Mouse (Mus musculus): ENCODE measurements around the gene Mfap1a. TPM values are rescaled to one million over a fixed set of nuclear protein-coding genes. Genes with fewer than 3 reads are reported as not detected.
"Not testable (repeated sequence)": the region's sequence is repeated elsewhere in the genome, so short reads cannot be mapped to it uniquely, and the experiment has no call there.

Gene Mfap1a
- total RNA-seq (2022), result 10 to 100 TPM; 29.5 to 36.4 (median 32.8) TPM

- DNase-seq (ENCODE audit: low spot score), result peak; percentile 92
These were observed at the start of gene Mfap1a, which contains the start of gene Wdr76 for GRCm38 (mm10) chr2:121505942-121506882. Gene Mfap1a, minus strand, starts transcription at chr2:121506665. Gene Wdr76, plus strand, starts transcription at chr2:121506723.

DNA sequence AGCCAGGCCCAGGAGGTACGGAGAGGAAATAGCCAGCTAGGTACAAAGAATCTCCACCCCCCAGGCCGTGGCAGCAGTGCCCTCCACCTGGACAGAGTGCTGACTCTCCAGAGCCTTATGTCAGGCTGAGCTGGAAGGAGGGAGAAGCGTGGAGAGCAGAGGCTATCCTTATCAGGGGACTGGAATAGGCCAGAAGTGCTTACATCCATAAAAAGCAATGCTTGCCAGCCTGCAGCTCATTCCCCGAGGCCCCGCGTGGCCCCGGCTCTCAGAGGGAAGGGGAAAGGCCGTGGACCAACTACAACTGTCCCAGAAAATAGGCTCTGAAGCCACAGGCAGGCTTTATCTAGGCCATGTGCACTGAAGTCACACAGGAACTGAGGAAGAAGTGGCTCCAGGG lies 44.8 kb upstream of the Mfap1a start:
- peak; percentile 72 for DNase-seq (ENCODE audit: low spot score)

GRCm38 (mm10) chr2:121549630-121550029 lies 43.2 kb upstream of the Mfap1a start:
- peak; percentile 69 for DNase-seq (ENCODE audit: low spot score)

DNA sequence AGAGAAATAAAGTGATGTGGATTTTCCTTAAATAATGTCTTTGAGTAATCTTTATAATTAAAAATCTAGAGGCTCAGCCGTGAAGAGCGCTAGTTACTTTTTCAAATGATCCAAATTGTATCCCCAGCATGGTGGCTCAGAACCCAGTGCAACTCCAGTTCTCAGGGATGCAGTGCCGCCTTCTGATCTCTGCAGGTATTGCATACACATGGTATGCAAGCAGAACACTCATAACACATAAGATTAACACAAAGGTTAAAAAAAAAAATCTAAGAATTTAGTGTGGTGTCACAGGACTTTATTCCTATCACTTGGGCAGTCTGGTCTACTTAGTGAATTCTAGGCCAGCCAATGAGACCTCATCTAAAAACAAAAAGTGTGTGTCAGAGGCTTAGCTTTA lies 38.4 kb upstream of the Mfap1a start:
- no peak for DNase-seq (ENCODE audit: low spot score)

DNA sequence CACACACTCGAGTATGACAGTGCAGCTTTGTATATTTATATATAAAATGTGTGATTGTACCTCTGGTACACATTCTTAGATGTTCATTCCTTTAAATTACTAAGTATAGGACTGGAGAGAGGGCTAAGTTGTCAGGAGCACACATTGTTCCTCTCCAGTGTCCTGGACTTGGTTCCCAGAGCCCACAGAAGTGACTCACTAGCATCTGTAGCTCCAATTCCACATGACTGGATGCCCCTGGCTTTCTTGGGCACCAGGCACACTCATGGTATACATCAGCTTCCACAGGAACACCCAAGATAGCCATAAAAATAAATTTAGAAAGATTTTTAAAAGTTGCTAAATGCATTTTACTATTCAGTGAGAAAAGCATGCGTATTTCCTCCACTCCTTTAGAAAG lies 18.6 kb upstream of the Mfap1a start:
- no peak for DNase-seq (ENCODE audit: low spot score)

DNA sequence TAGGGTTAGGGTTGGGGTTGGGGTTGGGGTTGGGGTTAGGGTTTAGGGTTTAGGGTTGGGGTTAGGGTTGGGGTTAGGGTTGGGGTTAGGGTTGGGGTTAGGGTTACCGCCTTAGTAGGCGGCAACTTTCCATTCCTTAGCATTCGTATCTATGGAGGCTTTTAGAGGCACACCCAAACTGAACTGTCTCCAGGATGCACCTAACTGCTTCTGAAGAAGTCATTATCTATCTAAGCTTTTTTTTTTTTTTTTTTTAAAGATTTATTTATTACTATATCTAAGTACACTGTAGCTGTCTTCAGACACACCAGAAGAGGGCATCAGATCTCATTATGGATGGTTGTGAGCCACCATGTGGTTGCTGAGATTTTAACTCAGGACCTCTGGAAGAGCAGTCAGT lies 16.4 kb upstream of the Mfap1a start:
- DNase-seq (ENCODE audit: low spot score), result not testable (repeated sequence)

DNA sequence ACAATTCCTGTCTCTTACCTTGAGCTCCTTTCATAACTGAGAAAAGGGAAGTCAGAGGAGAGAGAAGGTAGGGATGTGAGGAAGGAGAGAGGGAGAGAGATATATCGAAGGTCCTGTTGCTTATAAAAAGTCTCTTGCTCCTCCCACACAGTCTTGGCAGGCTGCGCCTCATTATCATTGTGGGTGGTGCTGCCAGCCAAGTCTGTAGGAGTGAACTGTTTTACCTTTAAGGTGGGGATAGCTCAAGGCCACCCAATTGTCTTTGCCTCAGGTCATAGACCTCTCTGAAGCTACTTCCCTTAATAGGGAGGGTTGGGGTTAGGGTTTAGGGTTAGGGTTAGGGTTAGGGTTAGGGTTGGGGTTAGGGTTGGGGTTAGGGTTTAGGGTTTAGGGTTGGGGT lies 15.5 kb upstream of the Mfap1a start:
- DNase-seq (ENCODE audit: low spot score), result no peak

GRCm38 (mm10) chr2:121518711-121519110 lies 12.2 kb upstream of the Mfap1a start:
- DNase-seq (ENCODE audit: low spot score), result not testable (repeated sequence)

- DNase-seq (ENCODE audit: low spot score), result no peak
These were observed 11.6 kb upstream of the Mfap1a start for GRCm38 (mm10) chr2:121518106-121518505.

DNA sequence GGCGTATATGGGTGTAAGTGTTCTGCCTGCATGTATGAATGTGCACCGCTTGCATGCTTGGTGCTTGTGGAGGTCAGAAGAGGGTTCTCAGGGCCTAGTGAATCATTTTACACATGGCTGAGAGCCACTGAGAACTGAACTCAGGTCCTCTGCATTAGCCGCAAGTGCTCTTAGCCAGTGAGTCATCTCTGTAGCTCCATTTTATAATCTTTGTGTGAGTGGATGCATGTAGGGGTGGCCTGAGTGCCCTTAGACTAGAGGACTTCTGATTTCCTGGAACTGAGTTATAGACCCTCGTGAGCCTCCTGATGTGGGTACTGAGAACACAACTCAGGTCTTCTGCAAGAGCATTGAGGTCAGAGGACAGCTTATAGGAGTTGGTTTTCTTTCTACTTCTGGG lies 7.7 kb upstream of the Mfap1a start:
- no peak for DNase-seq (ENCODE audit: low spot score)

DNA sequence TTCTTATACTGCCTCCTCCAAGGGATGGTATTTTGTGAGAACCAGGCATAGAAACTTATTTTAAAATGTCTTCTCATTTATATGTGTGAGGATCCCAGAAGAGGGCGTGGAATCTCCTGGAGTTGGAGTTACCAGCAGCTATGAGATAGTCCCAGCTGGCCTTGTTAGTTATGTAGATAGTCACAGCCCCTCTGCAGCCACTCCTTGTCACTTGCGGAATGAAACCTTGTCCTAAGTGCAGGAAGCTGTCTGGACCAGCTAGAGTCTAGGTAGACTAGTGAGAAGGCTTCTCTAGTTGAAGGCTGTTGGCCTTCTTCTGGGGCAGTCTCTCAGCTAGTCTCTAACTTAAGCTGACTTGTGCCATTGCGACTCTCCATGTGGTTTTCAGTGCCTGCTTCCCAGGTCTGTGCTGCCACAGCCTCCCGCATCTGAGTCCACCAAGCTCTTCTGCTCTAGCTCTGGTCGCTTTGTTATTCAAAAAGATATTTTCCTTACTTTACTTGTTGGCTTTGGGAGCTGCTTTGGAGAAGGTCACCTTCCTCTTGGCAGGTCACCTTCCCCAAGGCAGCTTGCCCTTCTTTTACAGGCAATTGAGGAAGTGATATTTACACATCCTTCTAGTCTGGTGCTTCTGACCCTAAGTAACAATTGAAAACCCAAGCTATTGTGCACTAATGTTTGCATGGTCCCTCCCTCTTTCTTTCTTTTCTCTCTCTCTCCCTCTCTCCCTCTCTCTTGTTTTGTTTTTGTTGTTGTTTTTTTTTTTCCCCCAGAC lies 6.7 kb upstream of the Mfap1a start:
- DNase-seq (ENCODE audit: low spot score), result not testable (repeated sequence)

DNA sequence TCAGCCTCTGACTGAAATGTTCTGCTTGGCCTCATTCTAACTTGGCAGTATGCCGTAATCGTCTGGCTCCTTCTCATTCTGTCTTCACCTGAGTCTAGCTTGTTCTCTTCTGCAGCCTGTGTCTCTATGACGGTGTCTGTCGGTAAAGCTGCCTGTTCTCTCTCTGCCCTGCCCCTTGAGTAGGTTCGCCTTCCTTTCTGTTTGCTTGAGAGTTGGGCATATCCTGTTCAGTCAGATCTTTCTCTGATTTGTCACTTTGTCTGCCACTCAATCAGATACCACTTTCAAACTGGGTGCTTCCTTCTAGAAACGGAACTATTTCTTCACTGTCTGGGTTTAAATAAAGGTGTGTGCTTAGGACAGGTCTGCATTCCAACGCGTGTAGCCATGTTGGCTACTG lies 4.9 kb upstream of the Mfap1a start:
- DNase-seq (ENCODE audit: low spot score), result no peak

GRCm38 (mm10) chr2:121509584-121509983 lies 3.1 kb upstream of the Mfap1a start:
- peak; percentile 46 for DNase-seq (ENCODE audit: low spot score)

DNA sequence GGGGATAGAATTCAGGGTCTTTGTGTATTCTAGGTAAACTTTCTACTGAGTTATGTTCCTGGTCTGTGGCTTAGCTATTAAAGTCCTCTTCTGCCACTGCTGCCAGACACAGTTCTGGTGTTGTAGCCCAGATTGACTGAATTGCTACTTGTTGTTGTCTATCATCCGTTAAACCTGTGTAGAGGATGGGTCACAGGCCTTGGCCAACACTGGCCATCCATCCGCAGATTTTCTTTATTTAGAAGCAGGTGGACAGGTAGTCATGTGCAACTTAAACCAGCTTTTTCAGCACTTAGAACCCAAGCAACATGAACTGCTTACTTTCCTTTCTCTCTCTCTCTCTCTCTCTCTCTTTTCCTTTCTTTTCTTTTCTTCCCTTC lies 1.5 kb upstream of the Mfap1a start:
- no peak for DNase-seq (ENCODE audit: low spot score)

- DNase-seq (ENCODE audit: low spot score), result no peak
These were observed 897 bp upstream of the Mfap1a start for GRCm38 (mm10) chr2:121507173-121507950.

DNA sequence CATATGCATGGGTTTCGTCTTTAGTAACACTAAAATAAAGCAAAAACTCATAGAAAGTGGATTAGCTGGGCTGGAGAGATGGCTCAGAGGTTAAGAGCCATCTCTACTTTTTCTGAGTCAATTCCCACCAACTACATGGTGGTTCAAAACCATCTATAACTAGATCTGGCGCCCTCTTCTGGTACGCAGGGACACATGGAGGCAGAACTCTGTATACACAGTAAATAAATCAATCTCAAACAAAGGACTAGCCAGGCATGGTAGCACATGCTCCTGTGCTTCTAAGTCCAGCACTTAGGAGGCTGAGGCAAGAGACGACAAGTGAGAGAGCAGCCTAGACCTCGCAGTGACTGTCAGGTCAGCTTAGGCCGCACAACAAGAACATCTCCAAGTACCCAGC lies 4.9 kb downstream of the Mfap1a start:
- DNase-seq (ENCODE audit: low spot score), result not testable (repeated sequence)

DNA sequence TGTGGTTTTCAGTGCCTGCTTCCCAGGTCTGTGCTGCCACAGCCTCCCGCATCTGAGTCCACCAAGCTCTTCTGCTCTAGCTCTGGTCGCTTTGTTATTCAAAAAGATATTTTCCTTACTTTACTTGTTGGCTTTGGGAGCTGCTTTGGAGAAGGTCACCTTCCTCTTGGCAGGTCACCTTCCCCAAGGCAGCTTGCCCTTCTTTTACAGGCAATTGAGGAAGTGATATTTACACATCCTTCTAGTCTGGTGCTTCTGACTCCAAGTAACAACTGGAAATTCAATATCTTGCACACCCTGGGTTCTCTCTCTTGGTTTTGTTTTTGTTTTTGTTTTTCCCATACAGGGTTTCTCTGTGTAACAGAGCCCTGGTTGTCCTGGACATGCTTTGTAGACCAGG lies 22.1 kb downstream of the Mfap1a start:
- not testable (repeated sequence) for DNase-seq (ENCODE audit: low spot score)

GRCm38 (mm10) chr2:121483576-121483975 lies 22.9 kb downstream of the Mfap1a start:
- no peak for DNase-seq (ENCODE audit: low spot score)

DNA sequence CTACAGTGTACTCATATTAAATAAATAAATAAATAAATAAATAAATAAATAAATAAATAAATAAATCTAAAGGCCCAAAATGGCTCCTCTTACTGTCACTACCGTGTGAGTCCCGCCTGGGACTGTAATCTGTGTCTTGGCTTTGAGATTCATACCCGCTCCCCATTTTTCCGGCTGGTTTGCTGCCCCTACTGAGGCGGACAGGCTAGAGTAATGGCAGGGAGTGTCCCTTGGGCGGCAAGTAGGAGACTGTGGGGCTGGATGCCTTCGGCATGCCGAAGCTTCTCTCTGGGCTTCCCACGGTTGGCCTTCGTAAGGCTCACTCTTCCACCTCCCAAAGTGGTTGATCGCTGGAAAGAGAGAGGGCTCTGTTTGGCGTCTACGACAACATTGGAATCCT lies 25.5 kb downstream of the Mfap1a start:
- not testable (repeated sequence) for DNase-seq (ENCODE audit: low spot score)

DNA sequence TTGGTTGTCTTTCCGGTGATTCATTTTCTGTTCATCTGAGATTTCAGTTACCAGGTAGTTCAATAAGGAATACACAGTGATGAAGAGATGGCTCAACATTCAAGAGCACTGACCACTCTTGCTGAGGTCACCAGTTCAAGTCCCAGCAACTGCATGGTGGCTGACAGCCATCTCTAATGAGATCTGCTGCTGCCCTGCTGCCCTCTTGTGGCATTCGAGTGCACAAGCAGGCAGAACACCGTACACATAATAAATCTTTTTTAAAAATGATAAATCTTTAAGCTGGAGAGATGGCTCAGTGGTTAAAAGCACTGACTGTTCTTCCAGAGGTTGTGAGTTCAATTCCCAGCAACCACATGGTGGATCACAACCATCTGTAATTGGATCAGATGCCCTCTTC lies 26.0 kb downstream of the Mfap1a start:
- DNase-seq (ENCODE audit: low spot score), result no peak

GRCm38 (mm10) chr2:121477491-121478266 lies 28.8 kb downstream of the Mfap1a start:
- no peak for DNase-seq (ENCODE audit: low spot score)

Data from heart, adult 8-10 months (tissue).